Mouse (Mus musculus) CH12.LX (cell line): ENCODE measurements around the gene Mrps17. TPM values are rescaled to one million over a fixed set of nuclear protein-coding genes. Genes with fewer than 3 reads are reported as not detected.

Experiments used
- DNase-seq: peaks from one replicate; pipeline ENCODE4 v3.0.0-alpha.2; 2013; ENCODE audit errors: extremely low read depth
- H3K27ac ChIP-seq: 2 replicates; pipeline ENCODE4 v1.5.1; 2012; ENCODE audit warnings: low read depth, mild to moderate bottlenecking, control low read depth, moderate library complexity; ENCODE audit not compliant: insufficient read depth
- H3K27me3 ChIP-seq: replicated peaks from 2 replicates; pipeline ENCODE3; 2012; ENCODE audit warnings: inconsistent platforms
- H3K36me3 ChIP-seq, 2 experiments: replicated peaks in 1 of 2; 2 replicates each; pipeline versions ENCODE3 to v1.6.1; 2012; ENCODE audit warnings: inconsistent platforms in 1 of 2, low read length in 1 of 2, mild to moderate bottlenecking in 1 of 2, mixed read lengths in 1 of 2, moderate library complexity in 1 of 2; ENCODE audit not compliant: control insufficient read depth in 1 of 2, insufficient read depth in 1 of 2
- H3K4me1 ChIP-seq, 2 experiments: 2 replicates each; pipeline ENCODE4 v1.6.1; 2012; ENCODE audit warnings: inconsistent platforms in 1 of 2, moderate library complexity in 1 of 2; ENCODE audit not compliant: insufficient read depth in 2 of 2, control insufficient read depth in 1 of 2
- H3K4me2 ChIP-seq: 2 replicates; pipeline ENCODE4 v1.6.1; 2012; ENCODE audit warnings: low read depth, mild to moderate bottlenecking, control low read depth; ENCODE audit not compliant: poor library complexity, insufficient read depth, severe bottlenecking
- H3K4me3 ChIP-seq, 3 experiments: fragments of 150-350 bp in 1 of 3; sonication (generic) in 1 of 3; replicated peaks in 1 of 3; 2 replicates each; pipeline versions ENCODE3 to v1.5.1; 2011 to 2012; ENCODE audit warnings: low read depth in 2 of 3, low read length in 2 of 3, mild to moderate bottlenecking in 2 of 3, moderate library complexity in 2 of 3, control low read depth in 1 of 3, improper control_type of control experiment in 1 of 3, inconsistent platforms in 1 of 3, mixed read lengths in 1 of 3; ENCODE audit not compliant: poor library complexity in 1 of 3
- H3K79me2 ChIP-seq: replicated peaks from 2 replicates; pipeline ENCODE4 v1.6.1; 2012; ENCODE audit warnings: mild to moderate bottlenecking, moderate library complexity; ENCODE audit not compliant: control insufficient read depth, poor library complexity, insufficient read depth, severe bottlenecking; ENCODE audit errors: extremely low read depth
- H3K9ac ChIP-seq: 2 replicates; pipeline ENCODE4 v1.6.1; 2012; ENCODE audit warnings: low read depth, mild to moderate bottlenecking, control low read depth, moderate library complexity; ENCODE audit not compliant: insufficient read depth
- H3K9me3 ChIP-seq: replicated peaks from 2 replicates; pipeline ENCODE3; 2012; ENCODE audit warnings: low read length, inconsistent platforms, mixed read lengths
- BHLHE40 ChIP-seq: IDR thresholded peaks from 2 replicates; pipeline ENCODE4 v1.6.1; 2011; ENCODE audit warnings: mild to moderate bottlenecking, low read depth, low read length, improper control_type of control experiment
- CTCF ChIP-seq, 2 experiments: IDR thresholded peaks in 1 of 2; conservative IDR thresholded peaks in 1 of 2; 2 replicates each; pipeline ENCODE4 v1.5.1; 2011 to 2012; ENCODE audit warnings: low read depth in 2 of 2, low read length in 2 of 2, improper control_type of control experiment in 1 of 2, inconsistent platforms in 1 of 2, mild to moderate bottlenecking in 1 of 2, moderate library complexity in 1 of 2
- EP300 ChIP-seq: IDR thresholded peaks from 2 replicates; pipeline ENCODE4 v1.6.1; 2011; ENCODE audit warnings: low read length, improper control_type of control experiment
- MEF2A ChIP-seq: IDR thresholded peaks from 2 replicates; pipeline ENCODE4 v1.6.1; 2014; ENCODE audit warnings: low read depth, mild to moderate bottlenecking, inconsistent platforms, low read length, improper control_type of control experiment, borderline replicate concordance
- MXI1 ChIP-seq: IDR thresholded peaks from 2 replicates; pipeline ENCODE4 v1.6.1; 2011; ENCODE audit warnings: mild to moderate bottlenecking, low read depth, low read length, improper control_type of control experiment
- NELFE ChIP-seq: IDR thresholded peaks from 2 replicates; pipeline ENCODE4 v1.6.1; 2011; ENCODE audit warnings: low read depth, low read length, improper control_type of control experiment
- NRF1 ChIP-seq: IDR thresholded peaks from 2 replicates; pipeline ENCODE4 v1.6.1; 2014; ENCODE audit warnings: low read depth, mild to moderate bottlenecking, inconsistent platforms, low read length, improper control_type of control experiment, moderate library complexity
- USF1 ChIP-seq: IDR thresholded peaks from 2 replicates; pipeline ENCODE4 v1.6.1; 2014; ENCODE audit warnings: low read depth, mild to moderate bottlenecking, inconsistent platforms, low read length, improper control_type of control experiment
- USF2 ChIP-seq: conservative IDR thresholded peaks from 2 replicates; pipeline ENCODE4 v1.6.1; 2011; ENCODE audit warnings: low read depth, low read length, improper control_type of control experiment
- ZMIZ1 ChIP-seq: IDR thresholded peaks from 2 replicates; pipeline ENCODE4 v1.6.1; 2012; ENCODE audit warnings: low read depth, mild to moderate bottlenecking, inconsistent platforms, low read length, improper control_type of control experiment
- dilution Hi-C: fragments of 300-500 bp; cut with MboI; formaldehyde crosslinking; loops from 2 replicates; pipeline ENCODE4 v1.14.3; 2020; ENCODE audit warnings: low sequenced_read_pairs; ENCODE audit not compliant: extremely low pct_unique_long_range_greater_than_20kb, extremely low pct_ligation_motif_present
- in situ Hi-C: fragments of 300-500 bp; cut with MboI; formaldehyde crosslinking; loops from 3 replicates; pipeline ENCODE4 v1.14.3; 2019; ENCODE audit warnings: low sequenced_read_pairs, low pct_ligation_motif_present, low pct_unique_long_range_greater_than_20kb, mixed read lengths
- polyA plus RNA-seq: library from polyadenylated mRNA; unstranded; fragments of >175 nt; gene quantifications from 2 replicates; pipeline ENCODE4 v1.2.1, GENCODE M21; 2012; ENCODE audit warnings: low read depth; ENCODE audit not compliant: insufficient read length
- total RNA-seq, 2 experiments: library from RNA; depleted of rRNA; stranded (reverse); fragments of 300-350 nt in 1 of 2; fragments of >200 nt in 1 of 2; gene quantifications; 2 replicates each; pipeline ENCODE4 v1.2.3; 2012 to 2014

Mrps17 gene
- total and polyA plus RNA-seq, 3 experiments, result 119 to 156 (median 136) TPM

DNA sequence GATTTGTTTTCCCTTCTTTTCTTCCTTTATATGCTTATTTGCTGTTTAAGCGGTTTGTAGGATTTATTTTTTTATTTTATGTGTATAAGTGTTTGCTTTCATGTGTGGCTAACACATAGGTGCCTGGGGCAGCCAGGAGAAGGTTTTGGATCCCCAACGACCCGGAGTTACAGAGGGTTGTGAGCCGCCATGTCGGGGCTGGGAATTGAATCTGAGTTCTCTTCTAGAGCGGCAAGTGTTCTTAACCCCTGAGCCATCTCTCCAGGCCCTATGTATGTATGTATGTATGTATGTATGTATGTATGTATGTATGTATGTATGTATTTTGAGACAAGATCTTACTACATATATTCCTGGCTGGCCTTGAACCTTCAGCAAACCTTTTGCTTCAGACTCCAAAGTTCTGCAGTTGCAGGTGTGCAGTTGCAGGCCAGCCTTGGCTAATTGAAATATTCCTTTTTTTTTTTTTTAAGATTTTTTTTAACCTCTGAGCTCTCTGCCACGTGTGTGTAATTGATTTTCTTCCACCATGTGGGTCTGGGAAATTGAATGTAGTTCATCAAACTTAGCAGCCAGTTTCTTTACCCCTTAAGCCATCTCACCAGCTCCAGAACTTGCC, 10.6 kb downstream of the Mrps17 start:
- TF ChIP-seq USF2, result no peak
- no peak for TF ChIP-seq NRF1
- no peak for TF ChIP-seq NELFE
- no peak for TF ChIP-seq ZMIZ1
- TF ChIP-seq BHLHE40, result no peak
- no peak for TF ChIP-seq MXI1
- TF ChIP-seq USF1, result no peak
- no peak for TF ChIP-seq CTCF (conservative IDR thresholded peaks at IDR 0.05 in 1 of 2, IDR thresholded peaks at IDR 0.05 in 1 of 2; ENCODE audit: low read depth in 2 of 2, low read length in 2 of 2)
- H3K4me2 ChIP-seq, result peak overlapping the region; percentile 33
- peaks cover 4 to 18% of the 10 kb centered on the region in 2 experiments; a peak in 3 of 4 replicates for H3K4me1 ChIP-seq
- H3K9me3 ChIP-seq, result no peaks in the 10 kb centered on the region
- H3K9ac ChIP-seq, result peak overlapping the region; percentile 69
- no peak overlapping the region for H3K27ac ChIP-seq
- no peaks in the 10 kb centered on the region for H3K27me3 ChIP-seq
- in situ Hi-C loops (no loop called here), dilution Hi-C loops (no loop called here)
- peaks cover 0 to 13% of the 10 kb centered on the region in 2 experiments for H3K36me3 ChIP-seq
- peak; percentile 8 for DNase-seq
- H3K79me2 ChIP-seq, result peaks cover 5% of the 10 kb centered on the region; the same call in 1 of the 2 replicates
- H3K4me3 ChIP-seq, result peak overlapping the region; percentile 55 to 76 (median 68)

GRCm38 (mm10) chr5:129726784-129727183, 11.5 kb downstream of the Mrps17 start:
- no peaks in the 10 kb centered on the region for H3K27me3 ChIP-seq
- H3K27ac ChIP-seq, result no peak overlapping the region
- H3K4me3 ChIP-seq, result no peak overlapping the region
- peaks cover 5% of the 10 kb centered on the region; the same call in 1 of the 2 replicates for H3K79me2 ChIP-seq
- peaks cover 4 to 18% of the 10 kb centered on the region in 2 experiments; a peak in 3 of 4 replicates for H3K4me1 ChIP-seq
- dilution Hi-C loops, result no loop called here
- TF ChIP-seq MEF2A (no peak), EP300 (no peak)
- TF ChIP-seq, all 38 proteins: peak for 0
- no peak overlapping the region for H3K9ac ChIP-seq
- no peak overlapping the region for H3K4me2 ChIP-seq
- peaks cover 0 to 12% of the 10 kb centered on the region in 2 experiments for H3K36me3 ChIP-seq
- H3K9me3 ChIP-seq, result no peaks in the 10 kb centered on the region
- DNase-seq, result no peak
- in situ Hi-C loops, result no loop called here

- DNase-seq, result no peak
- H3K27me3 ChIP-seq, result no peaks in the 10 kb centered on the region
- TF ChIP-seq USF1, result no peak
- peaks cover 5% of the 10 kb centered on the region; the same call in 1 of the 2 replicates for H3K79me2 ChIP-seq
- H3K4me3 ChIP-seq, result no peak overlapping the region
- H3K9me3 ChIP-seq, result no peaks in the 10 kb centered on the region
- peaks cover 4 to 12% of the 10 kb centered on the region in 2 experiments; a peak in 3 of 4 replicates for H3K4me1 ChIP-seq
- no peak overlapping the region for H3K27ac ChIP-seq
- in situ Hi-C loops (no loop called here), dilution Hi-C loops (no loop called here)
- H3K36me3 ChIP-seq, result peaks cover 0 to 12% of the 10 kb centered on the region in 2 experiments
- H3K9ac ChIP-seq, result no peak overlapping the region
- no peak overlapping the region for H3K4me2 ChIP-seq
Measured at GRCm38 (mm10) chr5:129729286-129729685, 14.0 kb downstream of the Mrps17 start.
